Mouse (Mus musculus) brain, embryonic 14.5 days (tissue): ENCODE measurements around the gene Fkbp5.

Experiments used
- CTCF ChIP-seq: fragments of 200-500 bp; IDR thresholded peaks from 2 replicates; pipeline ENCODE4 v1.5.1; 2012; ENCODE audit warnings: inconsistent platforms, mild to moderate bottlenecking, moderate library complexity, borderline replicate concordance; ENCODE audit not compliant: insufficient read depth, insufficient read length; ENCODE audit errors: extremely low read depth
- POLR2A ChIP-seq: fragments of 200-500 bp; IDR thresholded peaks from 2 replicates; pipeline ENCODE4 v1.6.1; 2012; ENCODE audit warnings: mild to moderate bottlenecking, inconsistent platforms, borderline replicate concordance; ENCODE audit not compliant: poor library complexity, insufficient read depth, insufficient read length, severe bottlenecking; ENCODE audit errors: extremely low read depth

- no peak for TF ChIP-seq CTCF
- no peak for TF ChIP-seq POLR2A
Measured at GRCm38 (mm10) chr17:28557772-28558171, 40.4 kb upstream of the Fkbp5 start.
